In the genomic region with DNA sequence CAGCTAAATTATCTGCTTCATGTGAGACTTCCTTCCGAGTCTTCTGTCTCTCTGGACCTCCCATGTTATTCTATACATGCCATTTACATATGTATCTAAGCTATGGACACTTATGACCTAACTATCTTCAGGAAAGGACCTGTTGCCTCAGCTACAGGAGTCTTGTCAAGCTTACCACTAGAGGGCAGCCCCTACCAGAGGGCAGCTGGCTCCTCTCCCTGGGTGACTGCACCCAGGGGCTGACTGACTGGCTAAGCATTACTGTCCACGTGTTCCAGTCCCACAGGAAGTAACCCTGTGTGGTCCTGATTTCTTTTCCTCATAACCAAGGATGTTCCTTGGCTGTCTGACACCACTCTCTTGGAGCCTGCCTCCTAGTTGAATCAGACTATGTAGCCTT, we compare ENCODE assay signal across 10 mouse cellular contexts. TPM values are rescaled to one million over a fixed set of nuclear protein-coding genes. Genes with fewer than 3 reads are reported as not detected.
DNase-seq lines count a peak whose midpoint lies in the region; TF ChIP-seq lines count a peak whose summit lies in the region.
"Had no signal": no experiment of that assay in that cellular context is flagged by ENCODE, and none has a peak within 500 bp of the region (broad histone marks: within the 10 kb centered on the region; RNA-seq: fewer than 3 reads in every experiment).

No protein-coding gene starts in this region.

- no peaks in the 10 kb centered on the region for H3K27me3 ChIP-seq in E14TG2a.4 (ENCODE audit: insufficient read depth, low read length)
- H3K27me3 ChIP-seq: embryonic facial prominence, embryonic 15.5 days; limb, embryonic 13.5 days had no signal

- no peaks in the 10 kb centered on the region for H3K4me1 ChIP-seq in E14TG2a.4 (replicated peaks; ENCODE audit: low read depth, low read length)
- H3K4me1 ChIP-seq: embryonic facial prominence, embryonic 15.5 days; limb, embryonic 13.5 days had no signal

- peak; percentile 31 for DNase-seq in layer of hippocampus, adult 11-12 months (ENCODE audit: low spot score)
- no peak for DNase-seq in layer of hippocampus, postnatal 36 days
- peak; percentile 77 for DNase-seq in adrenal gland, adult 2 months
- peak; percentile 33 for DNase-seq in kidney, postnatal 14 days
- DNase-seq in ovary, postnatal 14 days (ENCODE audit: low spot score) = peak; percentile 6
- DNase-seq in cerebellum, adult 8-10 months = no peak
- no peak for DNase-seq in embryo, embryonic 10.5 days (ENCODE audit: low spot score)

- TF ChIP-seq CTCF in E14TG2a.4 (conservative IDR thresholded peaks at IDR 0.05; ENCODE audit: low read length) = peak; percentile 42

- H3K4me3 ChIP-seq in E14TG2a.4 (replicated peaks; ENCODE audit: low read length) = no peak overlapping the region
- H3K4me3 ChIP-seq: embryonic facial prominence, embryonic 15.5 days; limb, embryonic 13.5 days had no signal

- no peaks in the 10 kb centered on the region for H3K9me3 ChIP-seq in E14TG2a.4 (ENCODE audit: low read length)
- H3K9me3 ChIP-seq: embryonic facial prominence, embryonic 15.5 days; limb, embryonic 13.5 days had no signal

- no peaks in the 10 kb centered on the region for H3K36me3 ChIP-seq in E14TG2a.4 (ENCODE audit: insufficient read depth, low read length)
- H3K36me3 ChIP-seq: embryonic facial prominence, embryonic 15.5 days; limb, embryonic 13.5 days had no signal

RNA-seq across cellular contexts. Expression of a gene that starts 46.1 kb away (rescaled TPM):
- total RNA-seq in layer of hippocampus, postnatal 36 days (2021) = 1 to 10 TPM; 2.5 to 4.2 TPM
- total RNA-seq in adrenal gland, adult 2 months (2021) = 1 to 10 TPM; 2.3 to 2.8 TPM
- 0.20 and 0.28 TPM in 2 replicates for polyA plus RNA-seq in adrenal gland, adult 2 months (2012; rRNA removed)

Comparison
In these comparisons a context has a peak if more than half of its experiments do, and no peak if none do; other contexts are left out.
1. DNase-seq: peak in layer of hippocampus, adult 11-12 months (single experiment), adrenal gland, adult 2 months (single experiment), kidney, postnatal 14 days (single experiment) and ovary, postnatal 14 days (single experiment); none in layer of hippocampus, postnatal 36 days (0 of 2), cerebellum, adult 8-10 months (single experiment) and embryo, embryonic 10.5 days (single experiment).